Mouse (Mus musculus) left cerebral cortex, postnatal 25 days (tissue): ENCODE measurements around the gene Zfhx3. TPM values are rescaled to one million over a fixed set of nuclear protein-coding genes. Genes with fewer than 3 reads are reported as not detected.

Experiments
- DNase-seq, 2 experiments: peaks; one replicate each; pipeline ENCODE4 v3.0.0; 2022; ENCODE audit warnings: low spot score in 2 of 2, mixed read lengths in 1 of 2
- intact Hi-C: fragments of 180-260 bp; cut with DNase I; formaldehyde crosslinking; loops from one replicate; pipeline ENCODE4 v1.15.1; 2025
- microRNA-seq, 2 experiments: library from miRNA; unstranded; fragments of <30 nt; microRNA quantifications; one replicate each; pipeline ENCODE4 v1.2.0; 2022
- total RNA-seq, 2 experiments: library from RNA; stranded (reverse); gene quantifications; 2 replicates each; pipeline ENCODE4 v1.2.3; 2021

The Zfhx3 gene
- total RNA-seq, 2 experiments from 2014 or later: 4.1 to 7.0 TPM

DNA sequence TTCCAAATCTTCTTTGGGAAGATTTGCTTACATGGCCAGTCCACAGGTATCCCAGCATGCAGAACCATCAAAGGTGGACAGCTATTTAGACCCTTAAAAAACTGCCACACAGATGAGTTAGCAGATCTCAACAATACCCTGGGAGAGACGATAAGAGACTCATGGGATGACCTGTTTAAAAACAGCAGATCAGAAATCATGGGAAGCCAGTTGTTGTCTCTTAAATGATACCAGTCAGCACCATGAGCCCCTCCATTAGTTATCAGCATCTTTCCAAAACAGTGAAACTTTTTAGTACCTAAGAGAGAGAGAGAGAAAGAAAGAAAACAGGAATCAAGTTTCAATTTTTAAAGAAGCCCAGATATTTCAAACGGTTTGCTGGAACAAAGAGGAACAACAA, 1051.7 kb downstream of the Zfhx3 start:
- intact Hi-C loops: no loop called here
- DNase-seq: no peak

DNA sequence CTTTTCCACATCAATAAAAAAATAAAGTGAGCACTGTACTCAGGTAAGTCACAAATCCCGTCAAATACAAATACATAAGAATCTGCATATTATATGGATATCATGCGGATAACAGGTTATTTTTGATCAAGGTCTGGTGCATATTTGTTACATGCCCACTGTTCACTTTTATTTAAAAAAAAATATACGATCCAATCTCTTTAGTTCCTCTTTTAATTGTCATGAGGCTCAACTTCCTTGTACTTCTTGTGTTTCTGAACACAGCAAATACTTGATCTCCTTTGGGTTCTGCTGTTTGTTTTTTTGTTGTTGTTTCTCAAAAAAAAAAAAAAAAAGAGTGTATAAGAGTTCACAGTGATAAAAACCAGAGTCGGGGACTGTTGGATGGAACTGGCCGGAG, 1052.4 kb downstream of the Zfhx3 start:
- no peak for DNase-seq
- intact Hi-C loops: no loop called here

DNA sequence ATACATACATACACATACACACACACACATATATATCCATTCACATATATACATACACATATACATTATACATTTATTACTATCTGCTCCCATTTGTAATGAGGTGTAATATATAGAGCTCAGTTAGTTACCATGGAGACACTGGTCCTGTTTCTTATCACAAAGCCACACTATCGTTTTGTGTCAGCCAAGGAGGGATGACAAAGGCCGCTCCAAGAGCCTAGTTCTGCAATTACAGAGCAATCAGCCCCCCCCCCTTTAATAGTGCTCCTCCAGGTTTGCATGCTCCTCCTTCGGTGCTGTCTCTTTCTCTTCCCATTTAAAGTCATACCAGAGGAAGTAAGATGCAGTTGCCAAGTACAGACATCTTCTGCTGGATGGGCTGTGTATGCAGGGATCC, 1054.9 kb downstream of the Zfhx3 start:
- no peak for DNase-seq
- intact Hi-C loops: no loop called here

DNA sequence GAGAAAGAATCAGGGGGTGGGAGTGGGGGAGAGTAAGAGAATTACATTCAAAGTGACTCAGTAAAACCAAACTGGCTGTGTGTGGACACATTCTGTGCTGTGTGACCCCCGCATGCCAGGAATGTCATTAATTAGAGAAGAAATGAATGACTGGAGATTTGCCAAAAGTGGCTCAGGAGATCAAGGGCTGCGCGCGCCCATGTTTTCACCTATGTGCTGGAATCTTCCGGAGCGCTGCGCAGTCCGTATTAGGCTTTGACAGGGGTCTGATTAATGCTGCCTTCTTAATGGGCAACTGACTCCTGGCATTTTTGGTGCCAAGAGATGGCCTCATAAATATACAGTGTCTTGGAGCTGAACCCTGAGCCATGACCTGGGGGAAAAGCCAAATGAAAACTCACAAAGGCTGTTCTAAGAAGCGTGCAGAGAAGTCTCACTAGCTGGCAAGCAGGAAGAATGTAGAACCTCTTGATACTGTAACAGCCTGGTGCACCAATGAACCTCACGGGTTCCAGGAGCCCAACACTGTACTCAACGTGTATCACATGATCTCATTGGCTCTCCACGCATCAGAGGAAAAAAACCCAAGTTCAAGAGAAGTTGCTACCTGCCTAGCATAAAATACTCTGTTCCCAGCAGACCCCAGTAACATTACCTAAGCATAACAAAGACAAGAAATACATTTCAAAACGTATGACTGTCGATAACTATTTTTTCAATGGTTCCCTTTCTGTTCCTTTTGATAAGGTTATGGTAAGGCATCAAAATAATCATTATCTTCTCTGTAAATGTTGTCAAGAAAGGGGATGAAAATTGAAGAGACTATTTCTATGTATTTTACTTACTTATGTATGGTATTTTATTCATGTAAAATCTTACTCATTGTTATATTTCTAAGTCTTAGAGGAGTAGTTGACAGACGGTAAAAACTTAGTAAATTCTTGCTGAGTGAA, 1057.1 kb downstream of the Zfhx3 start:
- intact Hi-C loops: no loop called here
- no peak for DNase-seq

DNA sequence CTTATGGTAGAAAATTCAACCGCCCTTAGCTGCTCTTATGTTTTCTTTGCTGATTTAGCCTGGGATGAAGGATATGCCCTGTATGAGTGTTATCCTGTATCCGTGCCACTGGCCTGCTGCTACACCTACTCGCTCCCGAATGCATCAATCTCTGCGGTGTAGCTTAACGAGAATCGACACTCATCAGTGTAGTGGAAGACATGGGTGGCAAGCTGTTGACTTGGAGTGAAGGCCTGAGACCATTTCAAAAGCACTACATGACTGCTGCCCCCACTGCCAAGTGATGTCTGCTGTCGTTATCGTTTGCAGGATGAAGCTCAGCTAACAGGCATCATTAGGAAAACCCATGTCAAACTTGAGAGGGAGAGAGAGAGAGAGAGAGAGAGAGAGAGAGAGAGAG, 1058.6 kb downstream of the Zfhx3 start:
- DNase-seq: no peak
- intact Hi-C loops: no loop called here

DNA sequence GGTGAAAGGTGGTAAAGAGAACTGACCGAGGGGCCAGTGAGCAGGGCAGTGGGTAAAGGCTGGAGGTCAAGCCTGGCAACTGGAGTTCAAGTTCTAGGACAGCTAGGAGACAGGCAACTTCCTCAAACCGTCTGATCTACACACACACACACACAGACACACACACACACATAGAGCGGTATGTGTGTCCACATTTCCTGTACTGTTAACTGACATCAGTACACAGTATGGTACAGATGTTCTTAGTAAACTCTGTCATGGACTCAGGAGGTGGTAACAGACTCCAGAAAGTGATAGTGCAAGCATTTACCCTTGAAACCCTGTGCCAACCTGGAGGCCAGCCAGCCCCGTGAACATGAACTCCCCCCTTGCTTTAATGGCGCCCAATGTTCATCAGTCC, 1059.5 kb downstream of the Zfhx3 start:
- no peak for DNase-seq
- intact Hi-C loops: no loop called here

DNA sequence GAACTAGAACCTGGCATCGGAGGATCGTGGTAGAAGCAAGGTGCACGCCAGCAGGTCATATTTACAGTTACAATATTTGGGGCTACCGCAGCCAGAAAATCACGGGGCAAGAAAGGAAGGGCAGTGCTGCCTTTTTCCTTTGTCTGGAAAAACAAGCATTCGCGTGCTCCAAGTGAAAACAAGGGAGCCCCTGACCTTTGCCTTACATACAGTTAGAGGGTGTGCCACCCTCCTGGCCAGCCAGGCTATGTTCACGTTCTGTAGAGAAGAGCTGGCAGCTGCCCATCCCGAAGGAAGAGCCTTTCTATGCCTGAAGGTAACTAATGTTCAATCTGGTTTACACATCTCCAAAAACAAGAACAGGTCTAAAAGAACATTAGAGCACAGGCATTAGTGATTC, 1064.5 kb downstream of the Zfhx3 start:
- intact Hi-C loops: no loop called here
- DNase-seq: no peak

Small RNAs within 50 kb of the gene (microRNA-seq; reads per million reads assigned to microRNA genes)
- gene Mir3108: 0 reads per million in 2 experiments
